Mouse (Mus musculus): ENCODE measurements around the gene Kctd5. TPM values are rescaled to one million over a fixed set of nuclear protein-coding genes. Genes with fewer than 3 reads are reported as not detected.

The Kctd5 gene
- polyA plus RNA-seq, 1 experiment from 2014 or later, result 94.0 TPM

GRCm38 (mm10) chr17:24005049-24005448, 68.2 kb downstream of the Kctd5 start:
- Histone ChIP-seq H3K4me3 (replicated peaks; ENCODE audit: low read length) (no peak overlapping the region), H3K36me3 (ENCODE audit: control insufficient read depth, insufficient read depth) (no peaks in the 10 kb centered on the region)
- 87% methylated on average over 3 of the region's 3 CpGs for WGBS

GRCm38 (mm10) chr17:24004071-24004665, 69.1 kb downstream of the Kctd5 start:
- Histone ChIP-seq H3K9me3 (ENCODE audit: control insufficient read depth, low read length) (no peaks in the 10 kb centered on the region), H3K27me3 (replicated peaks; ENCODE audit: control insufficient read depth, insufficient read depth, low read length) (no peaks in the 10 kb centered on the region; the same call in 1 of the 2 replicates), H3K4me2 (ENCODE audit: low read length) (no peak overlapping the region), H3K36me3 (ENCODE audit: control insufficient read depth, insufficient read depth) (no peaks in the 10 kb centered on the region), H3K27ac (ENCODE audit: low read length) (no peak overlapping the region), H3K4me1 (replicated peaks; ENCODE audit: control insufficient read depth, insufficient read depth, low read length) (no peaks in the 10 kb centered on the region), H3K4me3 (replicated peaks; ENCODE audit: low read length) (no peak overlapping the region), H3K9ac (replicated peaks; ENCODE audit: low read depth, low read length) (no peak overlapping the region)
- WGBS, result 93% methylated on average over 14 of the region's 14 CpGs
- no peak for ATAC-seq

More at GRCm38 (mm10) chr17:24005049-24005448, 68.2 kb downstream of the Kctd5 start:
- H3K4me2 ChIP-seq (ENCODE audit: low read length), result no peak overlapping the region
- no peaks in the 10 kb centered on the region; the same call in 1 of the 2 replicates for H3K27me3 ChIP-seq (replicated peaks; ENCODE audit: control insufficient read depth, insufficient read depth, low read length)
- no peaks in the 10 kb centered on the region for H3K4me1 ChIP-seq (replicated peaks; ENCODE audit: control insufficient read depth, insufficient read depth, low read length)
- no peak for ATAC-seq
- H3K27ac ChIP-seq (ENCODE audit: low read length), result no peak overlapping the region
- no peaks in the 10 kb centered on the region for H3K9me3 ChIP-seq (ENCODE audit: control insufficient read depth, low read length)
- no peak overlapping the region for H3K9ac ChIP-seq (replicated peaks; ENCODE audit: low read depth, low read length)

- WGBS, result 85% methylated on average over 5 of the region's 5 CpGs
- no peak overlapping the region for H3K27ac ChIP-seq (ENCODE audit: low read length)
- no peaks in the 10 kb centered on the region; the same call in 1 of the 2 replicates for H3K27me3 ChIP-seq (replicated peaks; ENCODE audit: control insufficient read depth, insufficient read depth, low read length)
- ATAC-seq, result no peak
- no peaks in the 10 kb centered on the region for H3K4me1 ChIP-seq (replicated peaks; ENCODE audit: control insufficient read depth, insufficient read depth, low read length)
- H3K36me3 ChIP-seq (ENCODE audit: control insufficient read depth, insufficient read depth), result no peaks in the 10 kb centered on the region
- no peak overlapping the region for H3K9ac ChIP-seq (replicated peaks; ENCODE audit: low read depth, low read length)
- no peak overlapping the region for H3K4me2 ChIP-seq (ENCODE audit: low read length)
- no peak overlapping the region for H3K4me3 ChIP-seq (replicated peaks; ENCODE audit: low read length)
- no peaks in the 10 kb centered on the region for H3K9me3 ChIP-seq (ENCODE audit: control insufficient read depth, low read length)
Observed at GRCm38 (mm10) chr17:24000404-24000803, 72.9 kb downstream of the Kctd5 start.

- Histone ChIP-seq H3K9me3 (ENCODE audit: control insufficient read depth, low read length) (no peaks in the 10 kb centered on the region), H3K27me3 (replicated peaks; ENCODE audit: control insufficient read depth, insufficient read depth, low read length) (no peaks in the 10 kb centered on the region; the same call in 1 of the 2 replicates), H3K27ac (ENCODE audit: low read length) (no peak overlapping the region), H3K4me1 (replicated peaks; ENCODE audit: control insufficient read depth, insufficient read depth, low read length) (peaks cover 6% of the 10 kb centered on the region), H3K4me3 (replicated peaks; ENCODE audit: low read length) (no peak overlapping the region), H3K36me3 (ENCODE audit: control insufficient read depth, insufficient read depth) (no peaks in the 10 kb centered on the region), H3K4me2 (ENCODE audit: low read length) (no peak overlapping the region), H3K9ac (replicated peaks; ENCODE audit: low read depth, low read length) (no peak overlapping the region)
- no peak for ATAC-seq
- 82% methylated on average over 6 of the region's 6 CpGs for WGBS
Observed at GRCm38 (mm10) chr17:23998383-23998782, 74.9 kb downstream of the Kctd5 start.

DNA sequence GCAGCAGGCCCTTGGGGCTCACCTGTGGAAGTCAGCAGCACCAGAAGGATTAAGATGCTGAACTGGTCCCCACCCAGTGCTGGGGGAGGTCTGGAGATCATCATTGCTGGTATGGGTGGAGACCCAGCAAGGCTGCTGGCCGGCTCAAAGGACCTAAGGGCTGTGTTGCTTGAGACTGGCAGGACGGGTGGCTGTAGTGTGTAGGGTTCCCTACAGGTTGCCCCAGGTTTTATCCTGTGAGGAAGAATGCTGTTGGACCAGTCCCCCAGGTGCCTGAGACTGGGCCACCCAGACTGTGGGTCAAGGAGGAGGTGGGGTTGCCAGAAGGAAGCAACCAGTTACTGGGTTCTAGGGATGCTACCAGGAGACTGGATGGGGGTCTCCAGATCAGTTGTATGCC, 75.4 kb downstream of the Kctd5 start, which contains the start of gene Prss22:
Gene Prss22, minus strand, starts transcription at position 200 of the 400 bp plus-strand sequence.
- H3K4me2 ChIP-seq (ENCODE audit: low read length), result no peak within 1 kb of the TSS
- ATAC-seq, result no peak
- H3K36me3 ChIP-seq (ENCODE audit: control insufficient read depth, insufficient read depth), result no peaks in the 10 kb centered on the region
- H3K4me3 ChIP-seq (replicated peaks; ENCODE audit: low read length), result no peak within 1 kb of the TSS
- no peaks in the 10 kb centered on the region for H3K9me3 ChIP-seq (ENCODE audit: control insufficient read depth, low read length)
- peaks cover 6% of the 10 kb centered on the region for H3K4me1 ChIP-seq (replicated peaks; ENCODE audit: control insufficient read depth, insufficient read depth, low read length)
- WGBS, result 71% methylated on average over 2 of the region's 2 CpGs
- H3K27ac ChIP-seq (ENCODE audit: low read length), result no peak within 1 kb of the TSS
- no peak within 1 kb of the TSS for H3K9ac ChIP-seq (replicated peaks; ENCODE audit: low read depth, low read length)
- H3K27me3 ChIP-seq (replicated peaks; ENCODE audit: control insufficient read depth, insufficient read depth, low read length), result no peaks in the 10 kb centered on the region; the same call in 1 of the 2 replicates

Small RNA genes within 50 kb of the gene (microRNA-seq; reads per million reads assigned to microRNA genes)
- not detected for gene Gm27700

Other genes starting within 250 kb of the Kctd5 start
- 1,002 and 1,034 TPM in 2 replicates for gene Elob, start 244.3 kb downstream of the Kctd5 start, polyA plus RNA-seq (2015; fragmentation: Nextera tagmentation; extraction: Ambion mirVana)
- gene Prss33, start 237.4 kb downstream of the Kctd5 start, polyA plus RNA-seq (2015; fragmentation: Nextera tagmentation; extraction: Ambion mirVana), result not detected in 2 replicates
- not detected in 2 replicates for gene Prss32, start 229.6 kb downstream of the Kctd5 start, polyA plus RNA-seq (2015; fragmentation: Nextera tagmentation; extraction: Ambion mirVana)
- gene Prss41, start 229.3 kb downstream of the Kctd5 start, polyA plus RNA-seq (2015; fragmentation: Nextera tagmentation; extraction: Ambion mirVana), result 0.87 and 1.0 TPM in 2 replicates
- gene Prss21, start 205.4 kb downstream of the Kctd5 start, polyA plus RNA-seq (2015; fragmentation: Nextera tagmentation; extraction: Ambion mirVana), result not detected in 2 replicates
- gene Dcpp1, start 192.6 kb downstream of the Kctd5 start, polyA plus RNA-seq (2015; fragmentation: Nextera tagmentation; extraction: Ambion mirVana), result not detected in 2 replicates
- gene Dcpp2, start 192.6 kb downstream of the Kctd5 start, polyA plus RNA-seq (2015; fragmentation: Nextera tagmentation; extraction: Ambion mirVana), result not detected in 2 replicates
- not detected in 2 replicates for gene Dcpp3, start 156.0 kb downstream of the Kctd5 start, polyA plus RNA-seq (2015; fragmentation: Nextera tagmentation; extraction: Ambion mirVana)
- gene Sbp, start 131.8 kb downstream of the Kctd5 start, polyA plus RNA-seq (2015; fragmentation: Nextera tagmentation; extraction: Ambion mirVana), result not detected in 2 replicates
- not detected in 2 replicates for gene Sbpl, start 118.2 kb downstream of the Kctd5 start, polyA plus RNA-seq (2015; fragmentation: Nextera tagmentation; extraction: Ambion mirVana)
- 0.21 and 0.28 TPM in 2 replicates for gene Prss30, start 92.9 kb downstream of the Kctd5 start, polyA plus RNA-seq (2015; fragmentation: Nextera tagmentation; extraction: Ambion mirVana)
- not detected in 2 replicates for gene Prss22, start 75.4 kb downstream of the Kctd5 start, polyA plus RNA-seq (2015; fragmentation: Nextera tagmentation; extraction: Ambion mirVana)
- 0.26 and 0.49 TPM in 2 replicates for gene Prss27, start 35.3 kb downstream of the Kctd5 start, polyA plus RNA-seq (2015; fragmentation: Nextera tagmentation; extraction: Ambion mirVana)
- 59.4 and 62.9 TPM in 2 replicates for gene Pdpk1, start 77.4 kb upstream of the Kctd5 start, polyA plus RNA-seq (2015; fragmentation: Nextera tagmentation; extraction: Ambion mirVana)
- 25.5 and 28.2 TPM in 2 replicates for gene Amdhd2, start 90.3 kb upstream of the Kctd5 start, polyA plus RNA-seq (2015; fragmentation: Nextera tagmentation; extraction: Ambion mirVana)
- gene Atp6v0c, start 96.2 kb upstream of the Kctd5 start, polyA plus RNA-seq (2015; fragmentation: Nextera tagmentation; extraction: Ambion mirVana), result 881 and 1,064 TPM in 2 replicates
- gene Tbc1d24, start 132.1 kb upstream of the Kctd5 start, polyA plus RNA-seq (2015; fragmentation: Nextera tagmentation; extraction: Ambion mirVana), result 20.6 and 24.6 TPM in 2 replicates
- 4.7 and 5.2 TPM in 2 replicates for gene Ntn3, start 136.0 kb upstream of the Kctd5 start, polyA plus RNA-seq (2015; fragmentation: Nextera tagmentation; extraction: Ambion mirVana)
- 10.2 and 12.2 TPM in 2 replicates for gene Tedc2, start 147.4 kb upstream of the Kctd5 start, polyA plus RNA-seq (2015; fragmentation: Nextera tagmentation; extraction: Ambion mirVana)
- gene Ccnf, start 178.0 kb upstream of the Kctd5 start, polyA plus RNA-seq (2015; fragmentation: Nextera tagmentation; extraction: Ambion mirVana), result 26.0 and 32.0 TPM in 2 replicates

Measured in forebrain, embryonic 16.5 days (tissue).